Mouse (Mus musculus) left cerebral cortex, adult 9 months (tissue): Measurements from ENCODE around the gene Gm37240.
A peak's percentile ranks its signal among the peaks of the same experiment; 100 is the strongest.

Source experiments
- DNase-seq, 2 experiments: peaks; one replicate each; pipeline ENCODE4 v3.0.0; 2022; ENCODE audit warnings: low spot score in 2 of 2

Gene Gm37240

DNA sequence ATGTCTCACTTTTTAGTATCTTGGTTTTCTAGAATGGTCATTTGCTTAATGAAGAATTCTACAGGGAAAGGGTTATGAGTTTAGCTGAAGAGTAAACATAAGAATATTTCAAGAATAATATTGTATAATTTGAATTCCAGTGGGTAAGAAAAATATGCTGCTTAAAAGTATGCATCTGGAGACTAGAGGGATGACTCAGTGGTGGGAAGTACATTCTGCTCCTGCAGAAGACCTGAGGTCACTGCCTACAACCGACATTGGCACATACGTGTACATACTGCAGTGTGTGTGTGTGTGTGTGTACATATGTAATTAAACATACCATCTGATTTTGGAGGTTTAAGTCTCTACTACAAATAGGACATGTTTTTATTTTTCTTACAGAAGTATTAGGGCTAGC lies 251.7 kb downstream of the Gm37240 start:
- no peak for DNase-seq

- DNase-seq: no peak
Measured at GRCm38 (mm10) chr3:85635126-85635419, 252.2 kb downstream of the Gm37240 start.

- no peak for DNase-seq
Measured at GRCm38 (mm10) chr3:85634389-85635125, 252.8 kb downstream of the Gm37240 start.

DNA sequence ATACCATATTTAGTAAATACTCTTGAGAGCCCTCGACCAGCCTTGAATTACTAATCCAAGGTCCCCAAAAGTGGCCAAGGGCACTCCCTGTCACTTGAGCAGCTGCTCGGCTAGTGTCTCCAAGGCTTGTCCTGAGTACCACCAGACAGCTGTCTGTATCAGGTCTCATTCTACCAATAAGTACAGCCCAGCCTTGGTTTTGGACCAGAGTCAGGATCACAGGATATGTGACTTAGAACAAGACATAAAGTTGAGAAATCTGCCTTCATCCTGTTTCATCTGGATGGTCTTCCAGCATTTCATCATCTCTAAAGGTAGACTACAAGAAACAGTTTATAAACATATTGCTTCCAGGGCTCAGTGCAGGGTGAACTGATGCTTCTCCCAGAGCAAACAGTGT lies 253.6 kb downstream of the Gm37240 start:
- no peak for DNase-seq

GRCm38 (mm10) chr3:85629895-85630510 lies 257.3 kb downstream of the Gm37240 start:
- DNase-seq: no peak

DNA sequence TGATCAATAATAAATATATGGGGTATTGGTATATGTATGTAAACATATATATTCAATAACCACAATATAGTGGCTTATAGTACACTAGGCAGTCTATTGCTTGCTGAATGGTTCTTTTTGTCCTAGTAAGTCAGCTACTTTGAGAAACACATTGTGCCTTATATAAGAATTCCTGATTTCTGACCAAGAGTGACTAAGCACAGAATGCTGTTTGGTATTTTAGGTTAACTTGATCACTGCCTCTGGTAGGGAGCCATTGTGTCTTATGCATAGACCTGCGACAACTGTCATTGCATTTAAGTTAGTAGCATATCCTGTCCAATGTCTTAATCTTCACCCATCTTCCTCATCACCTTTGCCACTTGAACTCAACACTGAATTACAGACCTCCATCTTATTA lies 267.6 kb downstream of the Gm37240 start:
- DNase-seq: no peak

DNA sequence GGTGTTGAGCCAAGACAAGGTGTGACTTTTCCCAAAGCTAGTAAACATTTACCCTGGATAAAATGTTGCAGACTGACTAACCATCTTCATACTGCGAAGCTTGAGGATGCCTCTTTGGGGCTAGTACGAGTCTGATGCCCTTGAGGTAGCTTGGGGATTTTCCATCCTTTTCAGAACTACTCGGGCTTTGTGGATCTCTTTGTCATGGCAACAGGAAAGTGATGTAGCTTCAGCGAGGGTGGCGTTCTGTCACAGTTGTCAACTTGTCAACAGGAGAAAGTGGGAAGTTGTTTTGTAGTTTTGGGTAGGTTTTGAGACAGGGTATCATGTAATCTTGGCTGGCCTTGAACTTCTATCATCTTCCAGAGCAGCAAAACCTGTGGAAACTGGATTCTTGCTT lies 268.0 kb downstream of the Gm37240 start:
- no peak for DNase-seq

DNA sequence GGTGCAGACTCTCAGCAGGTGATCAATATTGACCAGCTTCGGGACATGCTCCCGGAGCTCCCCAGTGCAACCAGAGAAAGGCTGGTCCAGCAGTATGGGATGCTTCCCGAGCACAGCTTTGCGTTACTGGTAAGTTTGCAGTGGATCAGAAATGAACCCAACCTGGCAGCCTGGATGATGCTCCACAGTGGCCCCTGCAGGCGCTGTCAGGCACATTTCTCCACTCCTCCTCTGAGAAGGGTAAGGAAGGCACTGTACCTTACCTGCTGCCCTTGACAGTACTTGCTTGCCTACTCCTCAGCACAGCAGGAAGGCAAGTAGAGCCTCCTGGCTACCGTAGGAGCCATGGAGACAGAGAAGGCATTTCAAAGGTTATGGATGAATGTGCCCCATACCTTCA lies 268.4 kb downstream of the Gm37240 start:
- DNase-seq: peak in 1 of 2 experiments; percentile 38

DNA sequence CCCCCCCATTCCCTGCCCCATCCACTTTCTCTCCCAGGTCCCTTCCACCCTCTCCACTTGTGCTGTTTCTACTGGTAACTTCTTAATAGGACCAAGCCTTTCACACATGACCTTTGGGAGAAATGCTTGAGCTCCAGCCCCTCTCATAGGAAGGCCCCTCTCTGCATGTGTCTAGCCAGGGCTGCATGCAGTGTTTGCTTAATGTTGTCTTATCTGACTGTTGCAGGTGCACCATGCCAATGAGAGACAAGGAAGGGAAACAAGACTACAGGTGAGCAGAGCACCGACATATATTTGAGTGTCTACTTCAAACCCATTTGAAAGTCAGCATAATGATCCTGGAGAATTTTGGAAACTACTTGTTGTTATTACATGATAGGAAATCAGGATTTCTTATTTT lies 270.9 kb downstream of the Gm37240 start:
- no peak for DNase-seq

DNA sequence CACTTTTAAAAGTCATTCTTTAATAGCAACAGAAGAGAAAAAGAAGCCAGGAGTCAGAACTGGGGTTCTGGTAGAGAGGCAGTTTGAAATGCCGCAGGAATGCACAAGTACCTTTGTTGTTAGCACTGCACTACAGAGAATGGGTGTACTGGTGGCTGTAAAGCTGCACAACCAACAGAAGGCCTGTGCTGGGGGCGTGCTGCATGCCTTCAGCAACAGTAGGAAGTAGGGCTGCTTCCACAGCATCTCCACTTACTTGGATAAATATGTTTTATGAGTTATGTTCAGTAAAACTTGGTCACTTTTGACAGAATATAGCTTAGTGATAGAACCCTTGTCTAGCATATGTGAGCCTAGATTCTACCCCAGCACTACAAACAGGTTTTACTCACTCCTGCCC lies 279.6 kb downstream of the Gm37240 start:
- DNase-seq: no peak

GRCm38 (mm10) chr3:85606912-85607311 lies 280.4 kb downstream of the Gm37240 start:
- DNase-seq: no peak

GRCm38 (mm10) chr3:85603811-85604210 lies 283.5 kb downstream of the Gm37240 start:
- DNase-seq: no peak

DNA sequence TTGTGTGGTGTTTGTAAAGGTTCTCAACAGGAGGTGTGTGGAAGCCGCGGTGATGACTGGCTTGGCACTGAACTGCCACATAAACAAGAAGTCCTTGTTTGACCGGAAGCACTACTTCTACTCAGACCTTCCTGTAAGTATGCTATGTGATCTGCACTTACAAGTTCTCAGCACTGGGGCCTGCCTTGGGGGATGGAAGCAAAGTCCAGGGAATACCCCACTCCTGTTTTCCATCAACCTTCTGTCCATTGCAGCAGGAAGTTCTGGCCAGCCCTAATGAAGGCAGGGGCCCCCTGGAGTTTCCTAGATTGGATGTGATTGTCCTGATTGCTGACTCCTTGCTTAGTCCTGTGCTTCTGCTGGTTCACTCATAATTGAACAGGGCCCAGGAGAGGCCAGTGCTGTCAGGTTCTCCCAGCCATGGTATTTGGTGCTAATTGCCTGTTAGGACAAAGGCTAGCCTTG lies 285.4 kb downstream of the Gm37240 start:
- DNase-seq: no peak

- no peak for DNase-seq
Measured at GRCm38 (mm10) chr3:85599526-85599925, 287.8 kb downstream of the Gm37240 start.

GRCm38 (mm10) chr3:85594452-85594851 lies 292.9 kb downstream of the Gm37240 start:
- no peak for DNase-seq

- no peak for DNase-seq
Measured at GRCm38 (mm10) chr3:85592640-85593252, 294.6 kb downstream of the Gm37240 start.

- DNase-seq: no peak
Measured at GRCm38 (mm10) chr3:85592067-85592466, 295.3 kb downstream of the Gm37240 start.

DNA sequence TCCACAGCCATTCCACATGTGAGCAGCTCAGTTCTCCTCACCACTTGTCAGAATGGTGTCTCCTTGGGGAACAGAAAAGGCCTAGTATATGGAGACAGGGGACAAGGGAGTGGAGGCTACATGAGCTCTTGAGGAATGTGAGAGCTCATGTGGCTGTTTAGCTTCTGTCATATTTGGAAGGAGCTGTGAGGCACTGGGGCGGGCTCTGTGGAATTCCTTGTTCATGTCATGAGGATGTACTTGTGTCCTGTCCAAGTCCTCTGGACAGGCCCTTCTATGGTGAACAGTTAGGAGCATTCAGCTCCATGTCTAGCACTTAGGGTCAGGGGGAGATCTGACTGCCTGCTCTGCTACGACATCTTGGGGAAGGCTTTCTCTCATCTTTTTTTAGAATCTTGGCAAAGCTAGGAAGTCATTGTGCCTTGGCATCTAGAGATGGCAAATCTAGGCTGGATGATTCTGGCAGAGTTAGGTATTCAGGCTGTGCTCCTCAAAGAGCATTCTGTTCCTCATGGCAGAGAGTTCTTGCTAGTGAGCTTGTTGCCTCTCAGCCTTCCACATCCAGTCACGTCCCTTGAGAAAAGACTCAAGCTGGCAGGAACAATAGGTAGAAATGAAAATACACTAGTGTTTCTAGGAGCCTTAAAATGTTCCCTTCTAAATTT lies 297.1 kb downstream of the Gm37240 start:
- DNase-seq: no peak

GRCm38 (mm10) chr3:85588701-85589100 lies 298.6 kb downstream of the Gm37240 start:
- DNase-seq: no peak

DNA sequence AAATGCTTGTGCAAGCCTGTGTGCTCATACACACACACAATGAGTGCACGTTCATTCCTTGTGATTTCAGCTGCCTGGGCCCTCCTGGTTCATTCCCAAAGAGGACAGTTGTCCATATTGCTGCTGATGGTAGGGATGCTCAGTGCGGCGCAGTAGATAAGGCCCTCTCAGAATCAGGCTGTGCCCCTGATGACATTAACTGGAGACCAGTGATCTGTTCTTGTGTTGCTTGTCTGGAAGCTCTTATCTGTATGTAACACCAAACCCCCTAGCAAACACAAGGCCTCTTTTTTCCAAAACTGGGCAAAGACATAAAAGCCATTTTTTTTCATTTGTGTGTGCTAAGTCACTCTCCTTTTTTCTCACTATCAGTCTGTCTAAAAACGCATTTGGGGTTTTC lies 302.4 kb downstream of the Gm37240 start:
- DNase-seq: no peak

- DNase-seq: no peak
Measured at GRCm38 (mm10) chr3:85583194-85583593, 304.1 kb downstream of the Gm37240 start.

DNA sequence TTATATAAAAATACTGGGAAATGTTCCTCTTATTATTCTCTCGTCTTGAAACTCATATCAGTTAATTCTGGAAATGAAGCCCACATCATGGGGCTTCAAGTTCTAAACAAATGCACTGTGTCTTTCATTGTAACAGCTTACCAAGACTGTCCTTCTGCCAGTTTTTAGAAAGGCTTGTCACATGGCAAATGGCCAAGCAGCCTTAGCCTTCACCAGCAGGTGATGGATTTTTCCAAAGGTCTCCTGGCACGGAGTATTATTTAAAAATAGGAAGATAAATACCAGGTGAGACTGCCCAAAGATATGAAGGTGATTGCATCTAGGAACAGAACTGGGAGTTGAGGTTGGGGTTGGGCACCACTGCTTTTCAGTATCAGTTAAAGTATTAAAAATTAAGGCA lies 304.6 kb downstream of the Gm37240 start:
- no peak for DNase-seq
